Mouse (Mus musculus): Measurements from ENCODE around the gene Camta1. TPM values are rescaled to one million over a fixed set of nuclear protein-coding genes. Genes with fewer than 3 reads are reported as not detected.
A peak's percentile ranks its signal among the peaks of the same experiment; 100 is the strongest.

Gene Camta1
- polyA plus RNA-seq, 1 experiment from 2014 or later = 206 TPM

DNA sequence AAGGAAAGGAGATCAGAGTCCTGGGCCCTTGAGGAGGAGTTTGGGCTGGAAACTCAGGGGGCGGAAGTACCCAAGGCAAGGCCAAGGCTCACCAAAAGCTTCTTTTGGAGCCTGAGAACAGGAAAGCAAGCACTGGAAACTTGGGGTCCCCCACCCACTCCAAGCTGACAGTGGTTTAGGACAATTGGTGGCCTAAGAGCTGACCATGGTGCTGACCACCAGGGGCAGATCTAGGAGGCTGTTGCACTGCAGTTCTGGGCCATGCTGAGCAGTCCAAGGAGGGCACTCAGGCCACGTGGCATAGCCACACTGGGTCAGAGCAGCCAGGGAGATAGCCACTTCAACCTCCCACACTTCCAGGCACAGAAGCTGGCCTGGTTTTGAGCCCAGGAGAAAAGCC, 102.6 kb downstream of the Camta1 start:
- H3K9me3 ChIP-seq (ENCODE audit: control insufficient read depth, low read length) = no peaks in the 10 kb centered on the region
- no peak overlapping the region for H3K4me2 ChIP-seq (ENCODE audit: low read depth, low read length)
- WGBS = 86% methylated on average over 2 of the region's 2 CpGs
- ATAC-seq (ENCODE audit: low read depth) = no peak
- H3K4me3 ChIP-seq (ENCODE audit: low read depth, low read length) = no peak overlapping the region
- no peak overlapping the region for H3K27ac ChIP-seq (ENCODE audit: low read depth, low read length)
- H3K9ac ChIP-seq (replicated peaks; ENCODE audit: low read depth, low read length) = no peak overlapping the region
- H3K4me1 ChIP-seq (ENCODE audit: control insufficient read depth, insufficient read depth, low read length) = peaks cover 19% of the 10 kb centered on the region
- no peaks in the 10 kb centered on the region for H3K27me3 ChIP-seq (ENCODE audit: control insufficient read depth, insufficient read depth, low read length)
- H3K36me3 ChIP-seq (ENCODE audit: control insufficient read depth, insufficient read depth, low read length) = no peaks in the 10 kb centered on the region

DNA sequence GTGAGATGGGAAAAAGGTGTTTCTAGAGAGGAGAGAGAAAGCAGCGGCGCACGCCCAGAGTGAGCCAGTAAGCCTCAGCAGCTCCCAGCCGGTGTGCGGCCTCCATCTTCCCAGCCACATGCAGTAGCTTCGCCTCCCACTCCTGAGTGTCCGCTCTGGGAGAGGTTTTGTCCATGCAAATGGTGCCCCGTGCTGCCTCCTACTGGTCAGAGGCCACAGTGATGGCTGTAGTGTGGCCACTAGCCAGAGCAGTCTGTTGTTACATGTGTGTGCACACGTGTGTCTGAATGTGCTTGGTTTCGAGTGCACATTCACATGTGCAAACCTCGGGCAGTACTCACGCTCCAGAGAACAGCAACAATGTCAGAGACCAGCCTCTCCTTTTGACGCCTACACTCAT, 103.3 kb downstream of the Camta1 start:
- Histone ChIP-seq H3K9me3 (ENCODE audit: control insufficient read depth, low read length) (no peaks in the 10 kb centered on the region), H3K27ac (ENCODE audit: low read depth, low read length) (no peak overlapping the region), H3K4me1 (ENCODE audit: control insufficient read depth, insufficient read depth, low read length) (peaks cover 25% of the 10 kb centered on the region), H3K27me3 (ENCODE audit: control insufficient read depth, insufficient read depth, low read length) (no peaks in the 10 kb centered on the region), H3K4me2 (ENCODE audit: low read depth, low read length) (no peak overlapping the region), H3K4me3 (ENCODE audit: low read depth, low read length) (no peak overlapping the region), H3K36me3 (ENCODE audit: control insufficient read depth, insufficient read depth, low read length) (no peaks in the 10 kb centered on the region), H3K9ac (replicated peaks; ENCODE audit: low read depth, low read length) (no peak overlapping the region)
- 88% methylated on average over 13 of the region's 13 CpGs for WGBS
- no peak for ATAC-seq (ENCODE audit: low read depth)

DNA sequence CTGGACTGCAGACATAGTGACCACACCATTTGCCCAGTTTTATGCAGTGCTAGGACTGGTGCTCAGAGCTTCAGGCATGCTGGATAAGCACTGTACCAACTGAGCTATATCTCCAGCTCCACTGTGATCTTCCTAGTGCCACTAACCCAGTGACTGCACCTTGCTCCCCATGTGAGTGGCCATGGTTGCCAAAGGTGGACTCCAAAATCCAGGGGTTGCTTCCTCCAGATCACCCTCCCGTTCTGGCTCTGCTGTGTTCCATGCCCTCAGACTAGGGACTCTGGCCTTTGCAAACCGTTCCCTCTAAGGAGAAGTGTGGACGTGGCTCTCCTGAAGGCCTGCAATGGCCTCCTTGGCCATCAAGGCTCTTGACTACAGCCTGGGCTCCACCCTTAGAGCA, 104.4 kb downstream of the Camta1 start:
- no peaks in the 10 kb centered on the region for H3K9me3 ChIP-seq (ENCODE audit: control insufficient read depth, low read length)
- no peak overlapping the region for H3K9ac ChIP-seq (replicated peaks; ENCODE audit: low read depth, low read length)
- H3K36me3 ChIP-seq (ENCODE audit: control insufficient read depth, insufficient read depth, low read length) = no peaks in the 10 kb centered on the region
- ATAC-seq (ENCODE audit: low read depth) = no peak
- no peak overlapping the region for H3K4me3 ChIP-seq (ENCODE audit: low read depth, low read length)
- 93% methylated on average over 3 of the region's 3 CpGs for WGBS
- no peak overlapping the region for H3K4me2 ChIP-seq (ENCODE audit: low read depth, low read length)
- peaks cover 31% of the 10 kb centered on the region for H3K4me1 ChIP-seq (ENCODE audit: control insufficient read depth, insufficient read depth, low read length)
- H3K27me3 ChIP-seq (ENCODE audit: control insufficient read depth, insufficient read depth, low read length) = no peaks in the 10 kb centered on the region
- no peak overlapping the region for H3K27ac ChIP-seq (ENCODE audit: low read depth, low read length)

DNA sequence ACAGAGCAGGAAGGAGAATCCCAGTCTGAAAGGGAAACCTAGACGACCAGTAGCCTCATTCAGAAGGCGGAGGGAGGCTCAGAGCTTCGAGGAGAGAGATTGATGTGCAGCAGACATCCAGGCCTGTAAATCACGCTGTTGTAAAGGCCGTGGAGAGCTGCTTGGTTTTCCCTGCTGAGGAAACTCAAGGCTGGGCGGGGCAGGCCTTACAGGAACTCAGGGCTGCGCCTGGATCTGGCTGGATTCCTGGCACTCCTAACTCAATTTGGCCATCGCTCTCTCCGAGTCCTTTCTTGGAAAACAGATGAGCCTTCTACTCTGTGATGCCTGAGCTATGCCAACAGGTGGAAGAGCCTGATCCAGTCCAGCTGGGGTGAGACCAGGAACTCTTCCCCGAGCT, 105.3 kb downstream of the Camta1 start:
- peaks cover 39% of the 10 kb centered on the region for H3K4me1 ChIP-seq (ENCODE audit: control insufficient read depth, insufficient read depth, low read length)
- no peaks in the 10 kb centered on the region for H3K9me3 ChIP-seq (ENCODE audit: control insufficient read depth, low read length)
- peak; percentile 54; the same call in 1 of the 2 replicates for ATAC-seq (ENCODE audit: low read depth)
- no peak overlapping the region for H3K4me3 ChIP-seq (ENCODE audit: low read depth, low read length)
- WGBS = 22% methylated on average over 10 of the region's 10 CpGs
- no peaks in the 10 kb centered on the region for H3K36me3 ChIP-seq (ENCODE audit: control insufficient read depth, insufficient read depth, low read length)
- H3K27ac ChIP-seq (ENCODE audit: low read depth, low read length) = peak overlapping the region; percentile 34; the same call in 1 of the 2 replicates
- no peaks in the 10 kb centered on the region for H3K27me3 ChIP-seq (ENCODE audit: control insufficient read depth, insufficient read depth, low read length)
- no peak overlapping the region for H3K4me2 ChIP-seq (ENCODE audit: low read depth, low read length)
- no peak overlapping the region for H3K9ac ChIP-seq (replicated peaks; ENCODE audit: low read depth, low read length)

DNA sequence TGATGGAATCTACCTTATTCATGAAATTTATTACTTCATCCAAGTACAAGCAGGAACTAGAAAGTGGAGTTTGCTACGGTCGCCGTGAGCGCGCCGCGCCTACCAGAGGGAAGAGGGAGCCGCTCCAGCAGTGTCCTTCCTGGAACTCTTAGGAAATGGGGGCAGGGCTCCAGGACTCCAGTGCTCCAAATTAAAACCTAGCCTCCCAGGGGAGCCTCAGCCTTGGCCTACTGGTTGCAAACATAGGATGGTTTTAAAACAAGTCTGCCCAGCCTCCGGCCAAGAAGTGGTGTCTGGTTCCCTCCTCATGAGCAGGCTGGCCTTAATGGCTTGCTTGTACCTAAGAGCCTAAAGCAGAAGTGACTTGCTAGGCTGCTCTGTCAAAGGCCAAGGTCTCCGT, 108.4 kb downstream of the Camta1 start:
- WGBS = 81% methylated on average over 10 of the region's 10 CpGs
- no peak overlapping the region for H3K9ac ChIP-seq (replicated peaks; ENCODE audit: low read depth, low read length)
- H3K4me2 ChIP-seq (ENCODE audit: low read depth, low read length) = no peak overlapping the region
- no peak for ATAC-seq (ENCODE audit: low read depth)
- no peaks in the 10 kb centered on the region for H3K27me3 ChIP-seq (ENCODE audit: control insufficient read depth, insufficient read depth, low read length)
- H3K27ac ChIP-seq (ENCODE audit: low read depth, low read length) = no peak overlapping the region
- H3K4me3 ChIP-seq (ENCODE audit: low read depth, low read length) = no peak overlapping the region
- H3K9me3 ChIP-seq (ENCODE audit: control insufficient read depth, low read length) = no peaks in the 10 kb centered on the region
- peaks cover 39% of the 10 kb centered on the region for H3K4me1 ChIP-seq (ENCODE audit: control insufficient read depth, insufficient read depth, low read length)
- H3K36me3 ChIP-seq (ENCODE audit: control insufficient read depth, insufficient read depth, low read length) = no peaks in the 10 kb centered on the region

DNA sequence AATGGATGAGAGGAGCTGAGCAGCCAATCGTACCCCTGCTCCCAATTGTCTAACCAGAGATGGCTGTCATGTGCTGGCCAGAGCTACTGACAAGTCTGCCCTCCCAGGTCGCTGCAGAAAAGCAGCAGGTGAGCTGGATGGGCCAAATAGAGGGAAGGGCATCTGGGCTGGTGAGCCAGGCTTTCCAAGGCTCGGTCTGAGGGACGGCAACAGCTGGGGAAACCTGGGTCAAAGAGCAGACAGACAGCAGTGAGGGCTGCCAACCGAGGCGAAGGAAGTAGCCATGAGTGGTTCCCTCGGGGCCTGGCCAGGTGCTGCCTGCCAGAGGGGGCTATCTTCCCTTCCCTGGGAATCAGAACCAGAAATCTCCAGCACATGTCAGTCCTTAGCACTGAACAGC, 109.1 kb downstream of the Camta1 start:
- Histone ChIP-seq H3K27me3 (ENCODE audit: control insufficient read depth, insufficient read depth, low read length) (no peaks in the 10 kb centered on the region), H3K9ac (replicated peaks; ENCODE audit: low read depth, low read length) (no peak overlapping the region), H3K9me3 (ENCODE audit: control insufficient read depth, low read length) (no peaks in the 10 kb centered on the region), H3K4me3 (ENCODE audit: low read depth, low read length) (no peak overlapping the region), H3K36me3 (ENCODE audit: control insufficient read depth, insufficient read depth, low read length) (no peaks in the 10 kb centered on the region), H3K27ac (ENCODE audit: low read depth, low read length) (no peak overlapping the region), H3K4me1 (ENCODE audit: control insufficient read depth, insufficient read depth, low read length) (peaks cover 39% of the 10 kb centered on the region), H3K4me2 (ENCODE audit: low read depth, low read length) (no peak overlapping the region)
- 59% methylated on average over 7 of the region's 7 CpGs for WGBS
- ATAC-seq (ENCODE audit: low read depth) = no peak

DNA sequence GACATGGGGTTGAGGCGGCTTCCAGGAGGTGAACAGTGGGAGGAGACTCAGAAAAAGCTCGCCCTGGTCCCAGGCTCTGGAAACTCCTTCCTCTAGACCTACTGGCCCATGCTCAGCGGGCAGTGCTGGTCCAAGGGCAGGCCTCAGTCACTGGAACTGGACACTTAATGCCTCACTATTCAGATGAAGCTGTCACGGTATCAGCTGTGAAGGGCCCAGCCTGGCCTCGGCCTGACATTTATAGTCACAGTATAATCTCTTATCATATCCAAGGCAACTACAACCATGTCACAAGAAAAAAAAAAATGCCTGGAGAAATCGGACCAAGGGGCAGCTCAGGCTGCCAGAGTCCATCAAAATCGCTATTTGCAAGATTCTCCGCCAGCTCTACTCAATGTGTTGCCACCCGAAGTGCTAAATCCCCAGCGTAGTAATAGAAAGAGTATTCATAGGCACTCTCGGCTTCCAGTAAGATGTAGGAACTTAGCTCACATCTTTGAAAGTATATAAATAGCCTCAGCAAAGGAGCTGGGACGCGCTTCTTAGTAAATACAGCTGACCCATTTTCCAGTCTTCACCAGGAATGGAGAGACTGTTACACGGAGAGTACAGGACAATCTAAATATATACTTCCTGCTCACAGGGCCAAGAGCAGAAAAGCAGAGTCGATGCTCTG, 110.3 kb downstream of the Camta1 start:
- H3K36me3 ChIP-seq (ENCODE audit: control insufficient read depth, insufficient read depth, low read length) = no peaks in the 10 kb centered on the region
- H3K4me2 ChIP-seq (ENCODE audit: low read depth, low read length) = no peak overlapping the region
- no peaks in the 10 kb centered on the region for H3K9me3 ChIP-seq (ENCODE audit: control insufficient read depth, low read length)
- no peak for ATAC-seq (ENCODE audit: low read depth)
- peaks cover 38% of the 10 kb centered on the region for H3K4me1 ChIP-seq (ENCODE audit: control insufficient read depth, insufficient read depth, low read length)
- no peak overlapping the region for H3K4me3 ChIP-seq (ENCODE audit: low read depth, low read length)
- 81% methylated on average over 15 of the region's 15 CpGs for WGBS
- no peak overlapping the region for H3K9ac ChIP-seq (replicated peaks; ENCODE audit: low read depth, low read length)
- no peak overlapping the region for H3K27ac ChIP-seq (ENCODE audit: low read depth, low read length)
- no peaks in the 10 kb centered on the region for H3K27me3 ChIP-seq (ENCODE audit: control insufficient read depth, insufficient read depth, low read length)

DNA sequence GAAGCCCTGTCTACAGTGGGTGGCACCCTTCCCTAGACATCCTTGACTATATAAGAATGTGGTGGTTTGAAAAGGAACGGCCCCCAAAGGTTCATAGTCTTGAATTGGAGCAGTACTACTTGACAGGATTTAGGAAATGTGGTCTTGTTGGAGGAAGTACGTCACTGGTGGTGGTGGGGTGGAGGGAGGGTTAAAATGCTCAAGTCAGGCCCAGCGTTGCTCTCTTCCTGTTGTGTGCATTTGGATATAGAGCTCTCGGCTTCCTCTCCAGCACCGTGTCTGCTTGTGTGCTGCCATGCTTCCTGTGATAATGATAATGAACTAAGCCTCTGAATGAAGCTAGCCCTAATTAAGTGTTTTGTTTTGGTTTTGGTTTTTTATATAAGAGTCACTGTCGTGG, 114.0 kb downstream of the Camta1 start:
- no peak for ATAC-seq (ENCODE audit: low read depth)
- no peak overlapping the region for H3K4me2 ChIP-seq (ENCODE audit: low read depth, low read length)
- H3K9ac ChIP-seq (replicated peaks; ENCODE audit: low read depth, low read length) = no peak overlapping the region
- no peaks in the 10 kb centered on the region for H3K27me3 ChIP-seq (ENCODE audit: control insufficient read depth, insufficient read depth, low read length)
- peaks cover 8% of the 10 kb centered on the region; the same call in 1 of the 2 replicates for H3K4me1 ChIP-seq (ENCODE audit: control insufficient read depth, insufficient read depth, low read length)
- no peak overlapping the region for H3K27ac ChIP-seq (ENCODE audit: low read depth, low read length)
- no peaks in the 10 kb centered on the region for H3K9me3 ChIP-seq (ENCODE audit: control insufficient read depth, low read length)
- H3K4me3 ChIP-seq (ENCODE audit: low read depth, low read length) = no peak overlapping the region
- 84% methylated on average over 6 of the region's 6 CpGs for WGBS
- no peaks in the 10 kb centered on the region for H3K36me3 ChIP-seq (ENCODE audit: control insufficient read depth, insufficient read depth, low read length)

DNA sequence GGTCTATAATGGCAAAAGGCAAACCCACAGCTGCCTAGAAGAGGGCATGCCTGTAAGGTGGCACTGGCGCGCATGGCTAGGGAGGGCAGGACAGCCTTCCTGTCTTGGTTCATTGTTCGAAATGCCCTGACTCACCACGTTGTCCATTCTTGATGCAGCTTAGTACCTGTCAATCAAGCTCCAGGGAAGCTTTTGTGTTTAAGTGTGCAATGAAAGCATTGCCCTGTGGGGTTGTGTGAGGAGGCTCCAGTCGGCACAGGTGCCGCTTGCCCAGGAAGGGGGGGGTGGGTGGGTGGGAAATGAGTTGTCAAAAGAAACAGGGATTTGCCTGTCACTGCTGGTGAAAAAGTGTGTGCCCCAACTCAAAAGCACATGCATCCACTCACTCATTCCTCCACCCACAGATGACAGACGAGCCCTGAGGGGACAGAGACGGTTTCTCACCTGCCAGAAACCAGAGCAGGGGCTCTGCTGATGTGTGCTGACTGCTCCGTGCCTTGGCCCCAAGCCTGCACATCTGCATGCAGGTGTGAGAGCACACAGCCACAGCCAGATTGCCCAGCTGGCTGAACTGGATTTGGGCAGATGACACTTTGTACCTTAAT, 115.6 kb downstream of the Camta1 start:
- Histone ChIP-seq H3K9ac (replicated peaks; ENCODE audit: low read depth, low read length) (no peak overlapping the region), H3K36me3 (ENCODE audit: control insufficient read depth, insufficient read depth, low read length) (no peaks in the 10 kb centered on the region), H3K27ac (ENCODE audit: low read depth, low read length) (no peak overlapping the region), H3K27me3 (ENCODE audit: control insufficient read depth, insufficient read depth, low read length) (no peaks in the 10 kb centered on the region), H3K4me2 (ENCODE audit: low read depth, low read length) (no peak overlapping the region), H3K9me3 (ENCODE audit: control insufficient read depth, low read length) (no peaks in the 10 kb centered on the region), H3K4me1 (ENCODE audit: control insufficient read depth, insufficient read depth, low read length) (peaks cover 6% of the 10 kb centered on the region), H3K4me3 (ENCODE audit: low read depth, low read length) (no peak overlapping the region)
- no peak for ATAC-seq (ENCODE audit: low read depth)
- WGBS = 49% methylated on average over 9 of the region's 9 CpGs
